Mouse (Mus musculus): ENCODE data around the gene Ppp2r3a.

DNA sequence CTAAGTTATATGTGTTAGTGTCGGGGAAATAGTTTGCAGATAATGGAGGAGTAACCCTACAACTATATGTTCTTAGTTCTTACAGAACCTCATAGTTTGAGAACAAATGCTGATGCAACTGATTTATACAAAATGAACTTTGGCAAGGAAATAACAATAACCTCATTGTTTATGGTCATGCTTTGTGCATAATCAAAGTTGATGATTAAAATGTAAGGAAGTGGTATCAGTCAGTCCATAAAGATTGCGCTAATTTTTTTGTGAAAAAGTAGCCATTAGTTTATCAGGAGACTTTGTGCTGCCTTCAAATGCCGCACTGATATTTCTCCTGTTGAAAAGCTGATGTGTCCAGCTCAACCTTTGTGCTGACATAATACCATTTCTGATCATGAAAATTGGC is 149.3 kb downstream of the Ppp2r3a start:
- TF ChIP-seq CTCF (IDR thresholded peaks at IDR 0.05 in 2 of 3, conservative IDR thresholded peaks at IDR 0.05 in 1 of 3; ENCODE audit: control insufficient read depth in 1 of 3, insufficient read depth in 1 of 3, low read depth in 2 of 3, low read length in 3 of 3, poor library complexity in 1 of 3, severe bottlenecking in 1 of 3) = no peak
- no peak for TF ChIP-seq ZKSCAN1 (IDR thresholded peaks at IDR 0.05; ENCODE audit: low read depth, low read length)
